Comparison of ENCODE assay signal across 18 mouse cellular contexts in the genomic region with DNA sequence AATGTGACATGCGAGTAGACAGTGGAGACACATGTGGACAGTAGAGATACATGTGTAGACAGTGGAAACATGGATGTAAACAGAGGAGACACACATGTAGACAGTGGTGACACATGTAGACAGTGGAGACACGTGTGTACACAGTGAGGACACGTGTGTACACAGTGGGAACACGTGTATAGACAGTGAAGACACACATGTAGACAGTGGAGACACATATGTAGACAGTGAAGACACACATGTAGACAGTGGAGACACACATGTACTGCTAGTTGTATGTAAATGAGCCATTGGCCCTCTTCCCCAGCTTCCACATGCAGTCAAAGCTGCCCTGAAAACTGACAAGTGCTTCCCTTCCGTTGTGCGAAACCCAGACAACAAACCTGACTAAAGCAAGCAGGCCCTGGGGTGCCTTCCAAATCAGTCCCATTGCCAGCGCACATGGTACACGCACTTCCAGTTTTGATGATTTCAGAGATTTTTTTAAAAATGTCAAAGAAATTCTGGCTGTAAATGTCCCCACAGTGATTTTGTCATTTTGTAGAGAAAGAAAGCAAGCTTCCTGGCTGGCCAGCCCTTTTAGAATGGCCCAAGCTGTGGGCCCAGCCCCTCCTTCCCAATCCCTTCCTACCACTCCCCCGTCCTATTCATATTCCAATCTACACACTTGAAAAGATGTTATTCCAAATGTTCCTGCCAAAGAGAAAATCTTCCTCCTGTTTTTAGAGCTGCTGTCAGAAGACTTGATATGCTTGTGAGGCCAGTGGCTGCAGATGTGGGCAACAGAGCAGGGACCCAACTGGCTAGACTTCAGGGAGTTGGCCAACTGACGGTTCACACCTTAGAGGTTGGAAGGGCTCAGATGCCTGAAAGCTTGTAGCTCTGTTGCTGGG.
DNase-seq lines count a peak whose midpoint lies in the region; ATAC-seq and TF ChIP-seq lines count a peak whose summit lies in the region.
"Had no signal": no experiment of that assay in that cellular context is flagged by ENCODE, and none has a peak within 500 bp of the region (broad histone marks: within the 10 kb centered on the region; RNA-seq: fewer than 3 reads in every experiment).

No protein-coding gene starts in this region.

- no peaks in the 10 kb centered on the region for H3K9me3 ChIP-seq in midbrain, embryonic 15.5 days
- H3K9me3 ChIP-seq in midbrain, embryonic 11.5 days (ENCODE audit: control insufficient read depth, low read length): no peaks in the 10 kb centered on the region
- H3K9me3 ChIP-seq: embryonic facial prominence, embryonic 15.5 days; G1E; hindbrain, embryonic 13.5 days had no signal

- H3K9ac ChIP-seq in midbrain, embryonic 15.5 days: no peak overlapping the region
- H3K9ac ChIP-seq in midbrain, embryonic 11.5 days (ENCODE audit: low read length): no peak overlapping the region
- H3K9ac ChIP-seq: embryonic facial prominence, embryonic 15.5 days; hindbrain, embryonic 13.5 days; limb, embryonic 13.5 days had no signal

- no peaks in the 10 kb centered on the region for H3K4me1 ChIP-seq in midbrain, embryonic 15.5 days
- no peaks in the 10 kb centered on the region for H3K4me1 ChIP-seq in midbrain, embryonic 11.5 days (ENCODE audit: control insufficient read depth, insufficient read depth, low read length)
- no peaks in the 10 kb centered on the region for H3K4me1 ChIP-seq in thymus, adult 2 months (replicated peaks; ENCODE audit: control insufficient read depth, insufficient read depth, low read length)
- H3K4me1 ChIP-seq: embryonic facial prominence, embryonic 15.5 days; hindbrain, embryonic 13.5 days; limb, embryonic 13.5 days had no signal

- H3K27ac ChIP-seq in midbrain, embryonic 15.5 days: no peak overlapping the region
- H3K27ac ChIP-seq in midbrain, embryonic 11.5 days (ENCODE audit: low read depth, low read length): no peak overlapping the region
- no peak overlapping the region for H3K27ac ChIP-seq in thymus, adult 2 months (ENCODE audit: control insufficient read depth, insufficient read depth, low read length)
- H3K27ac ChIP-seq: embryonic facial prominence, embryonic 15.5 days; hindbrain, embryonic 13.5 days; limb, embryonic 13.5 days had no signal

- TF ChIP-seq POLR2A in thymus, adult 2 months (IDR thresholded peaks at IDR 0.05; ENCODE audit: control insufficient read depth, extremely low read depth, insufficient read depth, low read length, poor library complexity): no peak

- H3K4me2 ChIP-seq in midbrain, embryonic 15.5 days: no peak overlapping the region
- no peak overlapping the region for H3K4me2 ChIP-seq in midbrain, embryonic 11.5 days
- H3K4me2 ChIP-seq: embryonic facial prominence, embryonic 15.5 days; hindbrain, embryonic 13.5 days; limb, embryonic 13.5 days had no signal

- no peak overlapping the region for H3K4me3 ChIP-seq in midbrain, embryonic 15.5 days
- H3K4me3 ChIP-seq in midbrain, embryonic 11.5 days (ENCODE audit: low read depth, low read length): no peak overlapping the region
- no peak overlapping the region for H3K4me3 ChIP-seq in thymus, adult 2 months (ENCODE audit: control insufficient read depth, insufficient read depth, low read length)
- H3K4me3 ChIP-seq: embryonic facial prominence, embryonic 15.5 days; hindbrain, embryonic 13.5 days; limb, embryonic 13.5 days had no signal

- 0 out of 2 replicates have a peak, but pooled peaks have one; percentile 50 for ATAC-seq in midbrain, embryonic 15.5 days (replicated peaks)
- no peak for ATAC-seq in midbrain, embryonic 11.5 days (ENCODE audit: low FRiP score)
- ATAC-seq: activated CD4-positive, CD25-positive, alpha-beta regulatory T cell, adult 4 months; intestine, postnatal 0 days had no signal

- no peak for TF ChIP-seq CTCF in thymus, adult 2 months (IDR thresholded peaks at IDR 0.05; ENCODE audit: borderline replicate concordance, control insufficient read depth, extremely low read depth, insufficient read depth, low read length, poor library complexity)

- DNase-seq in heart, adult 11 months: peak; percentile 79
- no peak for DNase-seq in heart, adult 9 months (ENCODE audit: low spot score in 2 of 2)
- DNase-seq in midbrain, embryonic 11.5 days (ENCODE audit: low spot score, missing footprints): no peak
- peak; percentile 20 for DNase-seq in ZHBTc4 (ENCODE audit: low read depth, low spot score)
- peak; percentile 67 to 69 for DNase-seq in layer of hippocampus, postnatal 10 days (ENCODE audit: low spot score in 2 of 2)
- DNase-seq in thymus, adult 2 months: no peak
- DNase-seq in neural tube, embryonic 10.5 days (ENCODE audit: extremely low spot score, low spot score): no peak
- DNase-seq: B cell, adult 2 months; cerebellum, adult 18-20 months; kidney, postnatal 25 days; lung, adult 18-20 months had no signal

- 78% methylated on average over 10 of the region's 10 CpGs for WGBS in midbrain, embryonic 15.5 days
- WGBS in midbrain, embryonic 11.5 days: 84% methylated on average over 10 of the region's 10 CpGs
- WGBS in thymus, adult 2 months: 93% methylated on average over 10 of the region's 10 CpGs

- no peaks in the 10 kb centered on the region for H3K27me3 ChIP-seq in midbrain, embryonic 15.5 days (replicated peaks)
- no peaks in the 10 kb centered on the region for H3K27me3 ChIP-seq in midbrain, embryonic 11.5 days (ENCODE audit: control insufficient read depth, insufficient read depth, low read length)
- no peaks in the 10 kb centered on the region for H3K27me3 ChIP-seq in thymus, adult 2 months (ENCODE audit: control insufficient read depth, insufficient read depth, low read length)
- H3K27me3 ChIP-seq: embryonic facial prominence, embryonic 15.5 days; hindbrain, embryonic 13.5 days; limb, embryonic 13.5 days had no signal

- H3K36me3 ChIP-seq in midbrain, embryonic 15.5 days (replicated peaks): no peaks in the 10 kb centered on the region
- no peaks in the 10 kb centered on the region for H3K36me3 ChIP-seq in midbrain, embryonic 11.5 days (ENCODE audit: control insufficient read depth, insufficient read depth, low read length)
- no peaks in the 10 kb centered on the region for H3K36me3 ChIP-seq in thymus, adult 2 months (ENCODE audit: control insufficient read depth, insufficient read depth, low read length)
- H3K36me3 ChIP-seq: embryonic facial prominence, embryonic 15.5 days; G1E; hindbrain, embryonic 13.5 days; limb, embryonic 13.5 days had no signal

Comparison
In these comparisons a context has a peak if more than half of its experiments do, and no peak if none do; other contexts are left out.
1. DNase-seq: peak in heart, adult 11 months (single experiment), ZHBTc4 (single experiment) and layer of hippocampus, postnatal 10 days (2 of 2); none in heart, adult 9 months (0 of 2), midbrain, embryonic 11.5 days (single experiment), thymus, adult 2 months (single experiment) and neural tube, embryonic 10.5 days (single experiment).